Mouse (Mus musculus) cerebellum, adult 2 months (tissue): ENCODE measurements around the gene Sav1.

Experiments used
- CTCF ChIP-seq: fragments of 200-500 bp; IDR thresholded peaks from 2 replicates; pipeline ENCODE4 v1.5.1; 2011; ENCODE audit warnings: low read depth, mild to moderate bottlenecking, control low read depth, low read length, moderate library complexity, borderline replicate concordance; ENCODE audit not compliant: insufficient read depth
- POLR2A ChIP-seq: fragments of 200-500 bp; IDR thresholded peaks from 2 replicates; pipeline ENCODE4 v1.6.1; 2011; ENCODE audit warnings: low read length, control low read depth, borderline replicate concordance; ENCODE audit not compliant: insufficient read depth

DNA sequence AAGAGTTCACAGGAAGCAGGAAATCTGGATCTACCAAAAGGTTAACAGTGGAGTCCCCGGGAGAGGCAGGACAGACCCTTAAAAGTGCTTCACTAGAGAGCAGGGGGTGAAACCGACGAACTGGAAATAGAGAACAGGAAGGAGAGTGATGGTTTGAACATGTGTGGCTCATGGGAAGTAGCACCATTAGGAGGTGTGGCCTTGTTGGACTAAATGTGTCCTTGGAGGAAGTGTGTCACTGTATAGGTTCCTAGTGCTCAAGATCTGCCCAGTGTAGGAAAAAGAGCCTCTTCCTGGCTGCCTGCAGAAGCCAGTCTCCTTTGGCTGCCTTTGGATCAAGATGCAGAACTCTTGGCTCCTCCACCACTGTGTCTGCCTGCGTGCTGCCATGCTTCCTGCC is 18.3 kb upstream of the Sav1 start:
- TF ChIP-seq CTCF (no peak), POLR2A (no peak)
